Mouse (Mus musculus) liver, adult 2 months (tissue): ENCODE data around the gene Acot2.

Source experiments
- CTCF ChIP-seq: fragments of 200-500 bp; IDR thresholded peaks from 2 replicates; pipeline ENCODE4 v1.5.1; 2011; ENCODE audit warnings: low read depth, low read length, control low read depth
- POLR2A ChIP-seq: fragments of 200-500 bp; IDR thresholded peaks from 2 replicates; pipeline ENCODE4 v1.6.1; 2011; ENCODE audit warnings: low read length, control low read depth; ENCODE audit not compliant: insufficient read depth; ENCODE audit errors: extremely low read depth

DNA sequence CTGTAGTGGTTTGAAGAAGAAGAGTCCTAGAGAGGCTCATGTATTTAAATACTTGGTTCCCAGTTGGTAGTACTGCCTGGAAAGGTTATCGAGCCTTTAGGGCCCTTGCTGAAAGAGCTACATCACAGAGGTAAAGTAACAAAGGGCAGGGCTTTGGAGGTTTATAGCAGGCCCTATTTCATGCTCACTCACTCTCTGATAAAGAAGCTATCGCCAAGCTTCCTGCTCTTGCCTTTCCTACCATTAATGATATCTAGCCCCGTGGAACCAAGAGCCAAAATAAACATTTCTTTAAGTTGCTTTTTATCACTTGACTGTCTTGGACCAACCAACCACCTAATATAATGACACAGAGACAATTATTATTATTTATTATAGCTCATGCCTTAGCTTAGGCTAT is 12.8 kb downstream of the Acot2 start:
- TF ChIP-seq POLR2A (no peak), CTCF (no peak)
